Mouse (Mus musculus) hindbrain, embryonic 13.5 days (tissue): ENCODE data around the gene Gm7247. TPM values are rescaled to one million over a fixed set of nuclear protein-coding genes. Genes with fewer than 3 reads are reported as not detected.
"Not testable (repeated sequence)": the region's sequence is repeated elsewhere in the genome, so short reads cannot be mapped to it uniquely, and the experiment has no call there.

Experiments
- ATAC-seq: fragments of 200-750 bp; cut with Nextera tagmentation; 2 replicates; pipeline ENCODE4 v1.8.0; 2017; ENCODE audit warnings: moderate TSS enrichment; ENCODE audit not compliant: low FRiP score
- H3K27ac ChIP-seq: fragments of 300-500 bp; sonication (generic); 2 replicates; pipeline ENCODE4 v1.5.1; 2015; ENCODE audit warnings: inconsistent platforms, mild to moderate bottlenecking, moderate library complexity
- H3K27me3 ChIP-seq: fragments of 300-500 bp; sonication (generic); 2 replicates; pipeline ENCODE4 v1.6.1; 2015; ENCODE audit warnings: mild to moderate bottlenecking, inconsistent platforms
- H3K36me3 ChIP-seq: fragments of 300-500 bp; sonication (generic); 2 replicates; pipeline ENCODE4 v1.6.1; 2015; ENCODE audit warnings: mild to moderate bottlenecking, inconsistent platforms
- H3K4me1 ChIP-seq: fragments of 300-500 bp; sonication (generic); replicated peaks from 2 replicates; pipeline ENCODE4 v1.6.1; 2015; ENCODE audit warnings: inconsistent platforms
- H3K4me2 ChIP-seq: fragments of 300-500 bp; sonication (generic); 2 replicates; pipeline ENCODE4 v1.6.1; 2015; ENCODE audit warnings: inconsistent platforms, mild to moderate bottlenecking, moderate library complexity
- H3K4me3 ChIP-seq: fragments of 300-500 bp; sonication (generic); 2 replicates; pipeline ENCODE4 v1.5.1; 2015; ENCODE audit warnings: mild to moderate bottlenecking, inconsistent platforms
- H3K9ac ChIP-seq: fragments of 300-500 bp; sonication (generic); 2 replicates; pipeline ENCODE4 v1.6.1; 2015; ENCODE audit warnings: mild to moderate bottlenecking, inconsistent platforms
- H3K9me3 ChIP-seq: fragments of 300-500 bp; sonication (generic); 2 replicates; pipeline ENCODE4 v1.6.1; 2016; ENCODE audit warnings: inconsistent platforms
- WGBS: fragments of 180-500 bp; shearing (Covaris S2); methylation state at CpG from one replicate; pipeline ENCODE4 v1.1.7; 2015; 5-methylcytosine and 5-hydroxymethylcytosine counted together
- polyA plus RNA-seq: library from polyadenylated mRNA; unstranded; fragments of >200 nt; fragmentation: Nextera tagmentation; extraction: Ambion mirVana; gene quantifications from 2 replicates; pipeline ENCODE4 v1.2.1, GENCODE M21; 2015

Gm7247 gene
- polyA plus RNA-seq, 1 experiment from 2014 or later = not detected

- H3K9ac ChIP-seq = no peak overlapping the region
- H3K4me2 ChIP-seq = no peak overlapping the region
- no peaks in the 10 kb centered on the region for H3K4me1 ChIP-seq
- H3K27me3 ChIP-seq = no peaks in the 10 kb centered on the region
- no peak overlapping the region for H3K4me3 ChIP-seq
- no peaks in the 10 kb centered on the region for H3K36me3 ChIP-seq
- H3K9me3 ChIP-seq = peaks cover 26% of the 10 kb centered on the region
- 98% methylated on average over 26 of the region's 26 CpGs for WGBS
- ATAC-seq = no peak
- no peak overlapping the region for H3K27ac ChIP-seq
Observed at GRCm38 (mm10) chr14:51435020-51435419, 73.5 kb downstream of the Gm7247 start.

GRCm38 (mm10) chr14:51438955-51439354, 77.4 kb downstream of the Gm7247 start:
- no peaks in the 10 kb centered on the region for H3K36me3 ChIP-seq
- no peak overlapping the region for H3K4me2 ChIP-seq
- no peak overlapping the region for H3K4me3 ChIP-seq
- ATAC-seq = no peak
- H3K4me1 ChIP-seq = no peaks in the 10 kb centered on the region
- H3K9me3 ChIP-seq = peaks cover 24% of the 10 kb centered on the region
- 82% methylated on average over 4 of the region's 4 CpGs for WGBS
- no peaks in the 10 kb centered on the region for H3K27me3 ChIP-seq
- no peak overlapping the region for H3K9ac ChIP-seq
- no peak overlapping the region for H3K27ac ChIP-seq

GRCm38 (mm10) chr14:51451557-51451956, 90.0 kb downstream of the Gm7247 start, which contains the start of gene Vmn2r89:
TSS of gene Vmn2r89 (plus strand) at chr14:51451857.
- H3K27ac ChIP-seq, H3K4me3 ChIP-seq, H3K9me3 ChIP-seq, H3K27me3 ChIP-seq, H3K9ac ChIP-seq, ATAC-seq, H3K36me3 ChIP-seq, H3K4me2 ChIP-seq, H3K4me1 ChIP-seq: not testable (repeated sequence)
- 85% methylated on average over 2 of the region's 2 CpGs for WGBS

DNA sequence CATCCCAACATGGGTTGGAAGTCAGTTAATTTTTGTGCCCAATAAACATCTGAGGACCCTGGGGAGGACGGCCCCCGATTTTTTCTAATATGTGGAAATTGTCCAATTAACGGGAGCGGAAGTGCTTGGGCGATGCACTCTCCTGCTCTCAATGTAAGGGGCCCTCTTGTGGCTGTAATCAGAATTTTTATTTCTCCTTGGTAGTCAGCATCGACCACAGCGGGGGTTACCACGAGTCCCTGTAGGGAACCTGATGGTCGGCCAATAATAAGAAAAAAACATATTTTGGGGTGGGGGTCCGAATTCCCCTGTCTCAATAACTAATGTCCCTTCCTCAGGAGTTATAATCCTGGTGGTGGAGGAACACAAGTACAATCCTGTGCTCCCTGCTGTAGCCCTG, 118.7 kb downstream of the Gm7247 start:
- H3K9me3 ChIP-seq, H3K9ac ChIP-seq, H3K4me3 ChIP-seq, H3K4me2 ChIP-seq, H3K27ac ChIP-seq, ATAC-seq, H3K27me3 ChIP-seq, H3K36me3 ChIP-seq, H3K4me1 ChIP-seq: not testable (repeated sequence)
- WGBS = 91% methylated on average over 10 of the region's 10 CpGs

DNA sequence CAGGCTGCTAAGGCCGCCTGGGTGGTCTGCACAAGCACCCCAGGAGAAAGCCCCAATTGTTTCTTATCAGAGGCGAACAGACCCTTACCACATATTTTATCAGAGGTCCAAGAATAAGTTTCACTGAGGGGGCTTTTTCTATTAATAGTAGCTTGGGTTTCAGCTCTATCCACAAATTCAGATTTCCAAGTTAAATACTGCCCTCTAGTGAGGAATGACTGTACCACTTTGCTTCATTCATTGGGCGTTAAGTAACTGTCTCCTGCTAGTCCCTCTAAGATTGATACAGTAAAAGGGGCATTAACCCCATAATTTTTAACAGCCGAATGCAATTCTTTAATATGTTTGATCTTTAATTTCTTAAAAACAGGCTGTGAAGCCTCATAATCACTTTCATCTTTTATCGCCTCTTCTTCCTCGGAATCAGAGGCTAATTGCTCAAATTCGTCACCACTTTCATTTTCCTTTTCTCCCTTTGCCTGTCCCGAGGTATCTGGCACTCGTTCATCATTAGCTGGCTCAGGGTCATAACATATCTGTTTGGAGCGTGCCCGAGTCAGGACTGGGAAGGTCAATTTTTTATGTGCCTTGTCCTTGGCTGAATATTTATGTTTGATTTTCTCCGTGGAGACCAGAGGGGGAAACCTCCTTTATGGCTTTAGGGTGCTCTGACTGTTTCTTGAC, 119.9 kb downstream of the Gm7247 start:
- not testable (repeated sequence) for H3K9me3 ChIP-seq, H3K27ac ChIP-seq, H3K4me2 ChIP-seq, H3K27me3 ChIP-seq, H3K4me3 ChIP-seq, H3K4me1 ChIP-seq, H3K9ac ChIP-seq, H3K36me3 ChIP-seq, ATAC-seq
- 94% methylated on average over 12 of the region's 12 CpGs for WGBS

DNA sequence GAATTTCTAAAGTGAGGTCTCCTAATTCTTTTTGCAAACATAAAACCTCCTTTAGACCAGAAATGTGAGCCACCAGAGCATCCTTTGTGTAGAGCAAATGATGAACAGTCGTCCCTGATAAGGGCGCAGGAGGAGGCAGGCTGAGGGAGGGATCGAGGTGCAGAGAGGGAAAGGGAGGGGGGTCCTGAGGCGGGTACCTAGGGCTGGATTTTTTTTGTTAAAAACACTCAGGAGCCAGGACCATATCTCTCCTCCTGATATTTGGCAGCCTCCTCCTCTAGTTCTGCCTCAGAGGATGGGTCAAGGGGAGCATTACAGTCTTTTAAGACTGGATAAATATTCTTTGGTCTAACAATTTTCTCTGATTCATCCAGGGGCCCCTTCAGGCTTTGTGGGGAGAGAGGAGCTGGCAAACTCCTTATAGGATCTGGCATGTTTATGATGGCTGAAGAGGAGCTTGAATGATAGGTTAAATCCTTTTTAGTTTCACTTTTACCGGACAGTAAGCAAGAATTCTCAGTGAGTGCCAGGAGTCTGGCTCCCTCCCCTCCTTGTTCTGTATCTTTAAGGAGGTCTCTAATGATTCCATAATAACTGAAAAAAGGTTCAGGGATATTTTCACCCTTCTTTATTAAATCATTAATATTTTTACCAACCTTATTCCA, 120.6 kb downstream of the Gm7247 start:
- Histone ChIP-seq H3K4me1 (no peaks in the 10 kb centered on the region), H3K4me2 (no peak overlapping the region), H3K27me3 (no peaks in the 10 kb centered on the region), H3K36me3 (no peaks in the 10 kb centered on the region), H3K9me3 (peaks cover 9% of the 10 kb centered on the region; the same call in 1 of the 2 replicates), H3K9ac (no peak overlapping the region), H3K4me3 (no peak overlapping the region), H3K27ac (no peak overlapping the region)
- ATAC-seq = no peak
- WGBS = 83% methylated on average over 5 of the region's 5 CpGs

- not testable (repeated sequence) for ATAC-seq, H3K9ac ChIP-seq, H3K4me2 ChIP-seq, H3K27ac ChIP-seq, H3K4me3 ChIP-seq, H3K9me3 ChIP-seq, H3K36me3 ChIP-seq, H3K27me3 ChIP-seq, H3K4me1 ChIP-seq
- WGBS = 89% methylated on average over 10 of the region's 10 CpGs
Observed at GRCm38 (mm10) chr14:51482971-51483381, 121.4 kb downstream of the Gm7247 start.

DNA sequence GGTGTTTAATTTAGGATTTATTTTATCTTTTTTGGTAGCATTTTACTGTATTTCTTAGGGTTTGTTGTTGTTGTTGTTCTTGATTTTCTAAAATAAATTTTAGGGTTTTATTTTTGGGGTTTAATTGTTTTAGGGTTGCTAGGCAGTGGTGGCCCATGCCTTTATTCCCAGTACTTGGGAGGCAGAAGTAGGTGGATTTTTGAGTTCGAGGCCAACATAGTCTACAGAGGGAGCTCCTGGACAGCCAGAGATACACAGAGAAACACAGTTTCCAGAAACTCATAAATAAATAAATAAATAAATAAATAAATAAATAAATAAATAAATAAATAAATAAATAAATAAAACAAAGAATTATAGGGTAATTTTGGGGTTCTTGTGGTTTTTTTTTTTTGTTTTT, 122.1 kb downstream of the Gm7247 start:
- H3K9ac ChIP-seq = no peak overlapping the region
- WGBS = 88% methylated on average over 1 of the region's 1 CpGs
- peaks cover 9% of the 10 kb centered on the region; the same call in 1 of the 2 replicates for H3K9me3 ChIP-seq
- no peak overlapping the region for H3K27ac ChIP-seq
- H3K36me3 ChIP-seq = no peaks in the 10 kb centered on the region
- H3K4me2 ChIP-seq = no peak overlapping the region
- ATAC-seq = no peak
- no peaks in the 10 kb centered on the region for H3K4me1 ChIP-seq
- no peak overlapping the region for H3K4me3 ChIP-seq
- H3K27me3 ChIP-seq = no peaks in the 10 kb centered on the region

- Histone ChIP-seq H3K27ac (no peak overlapping the region), H3K4me1 (no peaks in the 10 kb centered on the region), H3K36me3 (no peaks in the 10 kb centered on the region), H3K9ac (no peak overlapping the region), H3K27me3 (no peaks in the 10 kb centered on the region), H3K4me2 (no peak overlapping the region), H3K4me3 (no peak overlapping the region), H3K9me3 (peaks cover 3% of the 10 kb centered on the region; the same call in 1 of the 2 replicates)
- WGBS = 89% methylated on average over 1 of the region's 1 CpGs
- no peak for ATAC-seq
Observed at GRCm38 (mm10) chr14:51486111-51486510, 124.6 kb downstream of the Gm7247 start.

DNA sequence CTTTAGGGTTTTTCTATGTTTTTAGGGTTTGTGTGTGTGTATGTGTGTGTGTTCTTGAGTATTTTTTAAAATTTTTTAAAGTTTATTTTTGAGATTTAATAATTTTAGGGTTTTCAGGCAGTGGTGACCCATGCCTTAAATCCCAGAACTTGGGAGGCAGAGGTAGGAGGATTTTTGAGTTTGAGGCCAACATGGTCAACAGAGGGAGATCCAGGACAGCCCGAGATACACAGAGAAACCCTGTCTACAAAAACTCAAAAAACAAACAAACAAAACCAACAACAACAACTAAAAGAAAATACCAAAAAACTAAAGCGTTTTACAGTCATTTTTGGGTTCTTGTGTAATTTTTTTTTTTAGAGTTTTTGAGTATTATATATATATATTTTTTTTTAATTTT, 134.2 kb downstream of the Gm7247 start:
- no peak for ATAC-seq

DNA sequence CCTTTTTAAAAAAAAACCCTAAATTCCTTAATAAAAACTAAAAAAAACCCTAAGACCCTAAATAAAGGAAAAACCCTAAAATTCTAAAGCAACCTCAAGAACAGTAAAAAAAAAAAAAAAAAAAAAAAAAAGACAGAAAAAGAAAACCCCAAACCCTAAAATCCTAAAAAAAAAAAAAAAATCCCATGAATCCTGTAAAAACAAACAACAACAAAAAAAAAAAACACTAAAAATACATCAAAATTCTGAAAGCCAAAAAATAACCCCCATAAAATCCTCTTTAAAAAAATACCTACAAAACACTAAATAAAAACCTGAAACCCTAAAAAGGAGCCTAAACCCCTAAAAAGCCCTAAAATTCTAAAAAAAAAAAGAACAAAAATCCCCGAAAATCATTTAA, 135.4 kb downstream of the Gm7247 start:
- Histone ChIP-seq H3K9me3 (no peaks in the 10 kb centered on the region), H3K27ac (no peak overlapping the region), H3K4me1 (no peaks in the 10 kb centered on the region), H3K36me3 (no peaks in the 10 kb centered on the region), H3K9ac (no peak overlapping the region), H3K27me3 (no peaks in the 10 kb centered on the region), H3K4me3 (no peak overlapping the region), H3K4me2 (no peak overlapping the region)
- ATAC-seq = no peak
- 92% methylated on average over 1 of the region's 1 CpGs for WGBS

More for the DNA sequence above, 134.2 kb downstream of the Gm7247 start:
- Histone ChIP-seq H3K4me1 (no peaks in the 10 kb centered on the region), H3K27ac (no peak overlapping the region), H3K9me3 (no peaks in the 10 kb centered on the region), H3K4me2 (no peak overlapping the region), H3K4me3 (no peak overlapping the region), H3K36me3 (no peaks in the 10 kb centered on the region), H3K9ac (no peak overlapping the region), H3K27me3 (no peaks in the 10 kb centered on the region)
- WGBS = 93% methylated on average over 2 of the region's 2 CpGs

- no peak overlapping the region for H3K4me2 ChIP-seq
- no peak overlapping the region for H3K9ac ChIP-seq
- H3K4me3 ChIP-seq = no peak overlapping the region
- no peak overlapping the region for H3K27ac ChIP-seq
- WGBS = 96% methylated on average over 2 of the region's 2 CpGs
- H3K4me1 ChIP-seq = no peaks in the 10 kb centered on the region
- no peaks in the 10 kb centered on the region for H3K9me3 ChIP-seq
- ATAC-seq = no peak
- H3K36me3 ChIP-seq = no peaks in the 10 kb centered on the region
- H3K27me3 ChIP-seq = no peaks in the 10 kb centered on the region
Observed at GRCm38 (mm10) chr14:51497958-51498357, 136.4 kb downstream of the Gm7247 start.

GRCm38 (mm10) chr14:51499707-51500275, 138.2 kb downstream of the Gm7247 start:
- H3K9me3 ChIP-seq = no peaks in the 10 kb centered on the region
- H3K4me3 ChIP-seq = no peak overlapping the region
- H3K4me1 ChIP-seq = no peaks in the 10 kb centered on the region
- no peaks in the 10 kb centered on the region for H3K27me3 ChIP-seq
- H3K27ac ChIP-seq = no peak overlapping the region
- no peak overlapping the region for H3K4me2 ChIP-seq
- no peak for ATAC-seq
- no peaks in the 10 kb centered on the region for H3K36me3 ChIP-seq
- no peak overlapping the region for H3K9ac ChIP-seq
- WGBS = 83% methylated on average over 2 of the region's 2 CpGs
